Mouse (Mus musculus): ENCODE results near the gene Pla2g5. TPM values are rescaled to one million over a fixed set of nuclear protein-coding genes. Genes with fewer than 3 reads are reported as not detected.

Gene Pla2g5
- polyA plus RNA-seq, 1 experiment from 2014 or later, result 0.87 TPM

- Histone ChIP-seq H3K4me3 (replicated peaks; ENCODE audit: low read depth, low read length) (no peak overlapping the region), H3K36me3 (ENCODE audit: control insufficient read depth, insufficient read depth, low read length) (no peaks in the 10 kb centered on the region), H3K4me2 (ENCODE audit: low read length) (no peak overlapping the region), H3K4me1 (ENCODE audit: control insufficient read depth, insufficient read depth, low read length) (no peaks in the 10 kb centered on the region), H3K9ac (replicated peaks; ENCODE audit: low read length) (no peak overlapping the region), H3K27ac (replicated peaks; ENCODE audit: low read depth, low read length) (no peak overlapping the region), H3K9me3 (ENCODE audit: control insufficient read depth, low read length) (no peaks in the 10 kb centered on the region), H3K27me3 (ENCODE audit: control insufficient read depth, insufficient read depth, low read length) (no peaks in the 10 kb centered on the region)
- 34% methylated on average over 8 of the region's 8 CpGs for WGBS
- peak; percentile 34 for DNase-seq
- ATAC-seq (ENCODE audit: low FRiP score, low TSS enrichment), result no peak
Measured at GRCm38 (mm10) chr4:138819101-138819500, 44.2 kb downstream of the Pla2g5 start.

GRCm38 (mm10) chr4:138817736-138818135 lies 45.5 kb downstream of the Pla2g5 start:
- H3K9ac ChIP-seq (replicated peaks; ENCODE audit: low read length), result no peak overlapping the region
- ATAC-seq (ENCODE audit: low FRiP score, low TSS enrichment), result no peak
- WGBS, result 88% methylated on average over 6 of the region's 6 CpGs

GRCm38 (mm10) chr4:138816166-138816565 lies 47.1 kb downstream of the Pla2g5 start:
- DNase-seq (no peak), ATAC-seq (ENCODE audit: low FRiP score, low TSS enrichment) (no peak)
- Histone ChIP-seq H3K9me3 (ENCODE audit: control insufficient read depth, low read length) (no peaks in the 10 kb centered on the region), H3K4me3 (replicated peaks; ENCODE audit: low read depth, low read length) (no peak overlapping the region), H3K27me3 (ENCODE audit: control insufficient read depth, insufficient read depth, low read length) (no peaks in the 10 kb centered on the region), H3K36me3 (ENCODE audit: control insufficient read depth, insufficient read depth, low read length) (no peaks in the 10 kb centered on the region), H3K27ac (replicated peaks; ENCODE audit: low read depth, low read length) (no peak overlapping the region), H3K4me1 (ENCODE audit: control insufficient read depth, insufficient read depth, low read length) (no peaks in the 10 kb centered on the region), H3K4me2 (ENCODE audit: low read length) (no peak overlapping the region), H3K9ac (replicated peaks; ENCODE audit: low read length) (no peak overlapping the region)
- 82% methylated on average over 9 of the region's 9 CpGs for WGBS

More at GRCm38 (mm10) chr4:138817736-138818135, 45.5 kb downstream of the Pla2g5 start:
- H3K9me3 ChIP-seq (ENCODE audit: control insufficient read depth, low read length), result no peaks in the 10 kb centered on the region
- no peaks in the 10 kb centered on the region for H3K27me3 ChIP-seq (ENCODE audit: control insufficient read depth, insufficient read depth, low read length)
- no peak for DNase-seq
- no peak overlapping the region for H3K4me2 ChIP-seq (ENCODE audit: low read length)
- H3K4me1 ChIP-seq (ENCODE audit: control insufficient read depth, insufficient read depth, low read length), result no peaks in the 10 kb centered on the region
- no peak overlapping the region for H3K4me3 ChIP-seq (replicated peaks; ENCODE audit: low read depth, low read length)
- H3K36me3 ChIP-seq (ENCODE audit: control insufficient read depth, insufficient read depth, low read length), result no peaks in the 10 kb centered on the region
- H3K27ac ChIP-seq (replicated peaks; ENCODE audit: low read depth, low read length), result no peak overlapping the region

GRCm38 (mm10) chr4:138806920-138807541 lies 56.3 kb downstream of the Pla2g5 start:
- Histone ChIP-seq H3K27ac (replicated peaks; ENCODE audit: low read depth, low read length) (no peak overlapping the region), H3K4me1 (ENCODE audit: control insufficient read depth, insufficient read depth, low read length) (no peaks in the 10 kb centered on the region), H3K36me3 (ENCODE audit: control insufficient read depth, insufficient read depth, low read length) (no peaks in the 10 kb centered on the region), H3K4me3 (replicated peaks; ENCODE audit: low read depth, low read length) (no peak overlapping the region), H3K27me3 (ENCODE audit: control insufficient read depth, insufficient read depth, low read length) (no peaks in the 10 kb centered on the region), H3K4me2 (ENCODE audit: low read length) (no peak overlapping the region), H3K9ac (replicated peaks; ENCODE audit: low read length) (no peak overlapping the region), H3K9me3 (ENCODE audit: control insufficient read depth, low read length) (no peaks in the 10 kb centered on the region)
- 76% methylated on average over 7 of the region's 7 CpGs for WGBS
- DNase-seq (no peak), ATAC-seq (ENCODE audit: low FRiP score, low TSS enrichment) (no peak)

- Histone ChIP-seq H3K4me2 (ENCODE audit: low read length) (no peak overlapping the region), H3K36me3 (ENCODE audit: control insufficient read depth, insufficient read depth, low read length) (no peaks in the 10 kb centered on the region), H3K4me1 (ENCODE audit: control insufficient read depth, insufficient read depth, low read length) (no peaks in the 10 kb centered on the region), H3K9ac (replicated peaks; ENCODE audit: low read length) (no peak overlapping the region), H3K4me3 (replicated peaks; ENCODE audit: low read depth, low read length) (no peak overlapping the region), H3K27me3 (ENCODE audit: control insufficient read depth, insufficient read depth, low read length) (no peaks in the 10 kb centered on the region), H3K9me3 (ENCODE audit: control insufficient read depth, low read length) (no peaks in the 10 kb centered on the region), H3K27ac (replicated peaks; ENCODE audit: low read depth, low read length) (no peak overlapping the region)
- no peak for DNase-seq
- ATAC-seq (ENCODE audit: low FRiP score, low TSS enrichment), result no peak
- 86% methylated on average over 8 of the region's 8 CpGs for WGBS
Measured at GRCm38 (mm10) chr4:138806160-138806559, 57.1 kb downstream of the Pla2g5 start.

- Histone ChIP-seq H3K4me2 (ENCODE audit: low read length) (no peak overlapping the region), H3K4me3 (replicated peaks; ENCODE audit: low read depth, low read length) (no peak overlapping the region), H3K36me3 (ENCODE audit: control insufficient read depth, insufficient read depth, low read length) (no peaks in the 10 kb centered on the region), H3K27me3 (ENCODE audit: control insufficient read depth, insufficient read depth, low read length) (no peaks in the 10 kb centered on the region), H3K9me3 (ENCODE audit: control insufficient read depth, low read length) (no peaks in the 10 kb centered on the region), H3K9ac (replicated peaks; ENCODE audit: low read length) (no peak overlapping the region), H3K27ac (replicated peaks; ENCODE audit: low read depth, low read length) (no peak overlapping the region), H3K4me1 (ENCODE audit: control insufficient read depth, insufficient read depth, low read length) (no peaks in the 10 kb centered on the region)
- 44% methylated on average over 8 of the region's 8 CpGs for WGBS
- no peak for DNase-seq
- ATAC-seq (ENCODE audit: low FRiP score, low TSS enrichment), result no peak
Measured at GRCm38 (mm10) chr4:138805248-138805647, 58.0 kb downstream of the Pla2g5 start.

- Histone ChIP-seq H3K4me2 (ENCODE audit: low read length) (no peak overlapping the region), H3K4me1 (ENCODE audit: control insufficient read depth, insufficient read depth, low read length) (no peaks in the 10 kb centered on the region), H3K36me3 (ENCODE audit: control insufficient read depth, insufficient read depth, low read length) (no peaks in the 10 kb centered on the region), H3K27me3 (ENCODE audit: control insufficient read depth, insufficient read depth, low read length) (no peaks in the 10 kb centered on the region), H3K9me3 (ENCODE audit: control insufficient read depth, low read length) (no peaks in the 10 kb centered on the region), H3K4me3 (replicated peaks; ENCODE audit: low read depth, low read length) (no peak overlapping the region), H3K27ac (replicated peaks; ENCODE audit: low read depth, low read length) (no peak overlapping the region), H3K9ac (replicated peaks; ENCODE audit: low read length) (no peak overlapping the region)
- ATAC-seq (ENCODE audit: low FRiP score, low TSS enrichment) (no peak), DNase-seq (no peak)
- 91% methylated on average over 11 of the region's 11 CpGs for WGBS
Measured at GRCm38 (mm10) chr4:138802917-138803316, 60.4 kb downstream of the Pla2g5 start.

GRCm38 (mm10) chr4:138801631-138802030 lies 61.7 kb downstream of the Pla2g5 start:
- H3K27ac ChIP-seq (replicated peaks; ENCODE audit: low read depth, low read length), result no peak overlapping the region
- WGBS, result 83% methylated on average over 4 of the region's 4 CpGs
- ATAC-seq (ENCODE audit: low FRiP score, low TSS enrichment), result no peak
- no peak overlapping the region for H3K9ac ChIP-seq (replicated peaks; ENCODE audit: low read length)
- H3K27me3 ChIP-seq (ENCODE audit: control insufficient read depth, insufficient read depth, low read length), result no peaks in the 10 kb centered on the region
- H3K36me3 ChIP-seq (ENCODE audit: control insufficient read depth, insufficient read depth, low read length), result no peaks in the 10 kb centered on the region
- no peak for DNase-seq
- no peak overlapping the region for H3K4me2 ChIP-seq (ENCODE audit: low read length)
- no peaks in the 10 kb centered on the region for H3K9me3 ChIP-seq (ENCODE audit: control insufficient read depth, low read length)
- no peaks in the 10 kb centered on the region for H3K4me1 ChIP-seq (ENCODE audit: control insufficient read depth, insufficient read depth, low read length)
- H3K4me3 ChIP-seq (replicated peaks; ENCODE audit: low read depth, low read length), result no peak overlapping the region

- ATAC-seq (ENCODE audit: low FRiP score, low TSS enrichment) (no peak), DNase-seq (peak; percentile 49)
- H3K4me2 ChIP-seq (ENCODE audit: low read length), result no peak overlapping the region
- WGBS, result 78% methylated on average over 12 of the region's 12 CpGs
- no peak overlapping the region for H3K4me3 ChIP-seq (replicated peaks; ENCODE audit: low read depth, low read length)
- no peaks in the 10 kb centered on the region for H3K4me1 ChIP-seq (ENCODE audit: control insufficient read depth, insufficient read depth, low read length)
- no peaks in the 10 kb centered on the region for H3K36me3 ChIP-seq (ENCODE audit: control insufficient read depth, insufficient read depth, low read length)
- H3K9ac ChIP-seq (replicated peaks; ENCODE audit: low read length), result no peak overlapping the region
- no peak overlapping the region for H3K27ac ChIP-seq (replicated peaks; ENCODE audit: low read depth, low read length)
- no peaks in the 10 kb centered on the region for H3K9me3 ChIP-seq (ENCODE audit: control insufficient read depth, low read length)
- H3K27me3 ChIP-seq (ENCODE audit: control insufficient read depth, insufficient read depth, low read length), result no peaks in the 10 kb centered on the region
Measured at GRCm38 (mm10) chr4:138800134-138800744, 63.0 kb downstream of the Pla2g5 start.
